Mouse (Mus musculus): ENCODE results near the gene Fga. TPM values are rescaled to one million over a fixed set of nuclear protein-coding genes. Genes with fewer than 3 reads are reported as not detected.

Gene Fga
- polyA plus RNA-seq, 1 experiment = not detected

GRCm38 (mm10) chr3:83021176-83021575 lies 4.7 kb upstream of the Fga start:
- TF ChIP-seq CTCF (IDR thresholded peaks at IDR 0.05; ENCODE audit: low read depth, low read length) = no peak
- no peak overlapping the region for H3K27ac ChIP-seq (ENCODE audit: insufficient read depth, low read depth, low read length)
- no peaks in the 10 kb centered on the region for H3K4me1 ChIP-seq (ENCODE audit: control insufficient read depth, insufficient read depth, low read length)
- no peak overlapping the region for H3K4me3 ChIP-seq (ENCODE audit: insufficient read depth, low read length)

- no peak overlapping the region for H3K4me3 ChIP-seq (ENCODE audit: insufficient read depth, low read length)
- no peak overlapping the region for H3K27ac ChIP-seq (ENCODE audit: insufficient read depth, low read depth, low read length)
- no peaks in the 10 kb centered on the region for H3K4me1 ChIP-seq (ENCODE audit: control insufficient read depth, insufficient read depth, low read length)
- TF ChIP-seq CTCF (IDR thresholded peaks at IDR 0.05; ENCODE audit: low read depth, low read length) (no peak), POLR2A (IDR thresholded peaks at IDR 0.05; ENCODE audit: borderline replicate concordance, low read depth, low read length) (no peak)
Measured at GRCm38 (mm10) chr3:83025036-83025435, 840 bp upstream of the Fga start.

GRCm38 (mm10) chr3:83027546-83028251 lies 1.8 kb downstream of the Fga start:
- Histone ChIP-seq H3K4me3 (ENCODE audit: insufficient read depth, low read length) (no peak overlapping the region), H3K27ac (ENCODE audit: insufficient read depth, low read depth, low read length) (no peak overlapping the region), H3K4me1 (ENCODE audit: control insufficient read depth, insufficient read depth, low read length) (no peaks in the 10 kb centered on the region)
- no peak for TF ChIP-seq CTCF (IDR thresholded peaks at IDR 0.05; ENCODE audit: low read depth, low read length)
- TF ChIP-seq POLR2A (IDR thresholded peaks at IDR 0.05; ENCODE audit: borderline replicate concordance, low read depth, low read length) = no peak

- H3K27ac ChIP-seq (ENCODE audit: insufficient read depth, low read depth, low read length) = no peak overlapping the region
- no peak for TF ChIP-seq CTCF (IDR thresholded peaks at IDR 0.05; ENCODE audit: low read depth, low read length)
- no peak for TF ChIP-seq POLR2A (IDR thresholded peaks at IDR 0.05; ENCODE audit: borderline replicate concordance, low read depth, low read length)
- H3K4me1 ChIP-seq (ENCODE audit: control insufficient read depth, insufficient read depth, low read length) = no peaks in the 10 kb centered on the region
- H3K4me3 ChIP-seq (ENCODE audit: insufficient read depth, low read length) = no peak overlapping the region
Measured at GRCm38 (mm10) chr3:83030331-83030730, 4.5 kb downstream of the Fga start.

- H3K27ac ChIP-seq (ENCODE audit: insufficient read depth, low read depth, low read length) = no peak overlapping the region
- H3K4me1 ChIP-seq (ENCODE audit: control insufficient read depth, insufficient read depth, low read length) = no peaks in the 10 kb centered on the region
- H3K4me3 ChIP-seq (ENCODE audit: insufficient read depth, low read length) = no peak overlapping the region
- TF ChIP-seq CTCF (IDR thresholded peaks at IDR 0.05; ENCODE audit: low read depth, low read length) = no peak
- TF ChIP-seq POLR2A (IDR thresholded peaks at IDR 0.05; ENCODE audit: borderline replicate concordance, low read depth, low read length) = no peak
Measured at GRCm38 (mm10) chr3:83032746-83033308, 7.0 kb downstream of the Fga start.

GRCm38 (mm10) chr3:83033801-83034200 lies 7.9 kb downstream of the Fga start:
- no peak for TF ChIP-seq CTCF (IDR thresholded peaks at IDR 0.05; ENCODE audit: low read depth, low read length)
- no peak for TF ChIP-seq POLR2A (IDR thresholded peaks at IDR 0.05; ENCODE audit: borderline replicate concordance, low read depth, low read length)
- H3K27ac ChIP-seq (ENCODE audit: insufficient read depth, low read depth, low read length) = no peak overlapping the region

GRCm38 (mm10) chr3:83038865-83039264 lies 13.0 kb downstream of the Fga start:
- TF ChIP-seq POLR2A (IDR thresholded peaks at IDR 0.05; ENCODE audit: borderline replicate concordance, low read depth, low read length) (no peak), CTCF (IDR thresholded peaks at IDR 0.05; ENCODE audit: low read depth, low read length) (no peak)
- Histone ChIP-seq H3K27ac (ENCODE audit: insufficient read depth, low read depth, low read length) (no peak overlapping the region), H3K4me1 (ENCODE audit: control insufficient read depth, insufficient read depth, low read length) (no peaks in the 10 kb centered on the region), H3K4me3 (ENCODE audit: insufficient read depth, low read length) (no peak overlapping the region)

More at GRCm38 (mm10) chr3:83033801-83034200, 7.9 kb downstream of the Fga start:
- H3K4me1 ChIP-seq (ENCODE audit: control insufficient read depth, insufficient read depth, low read length) = no peaks in the 10 kb centered on the region
- H3K4me3 ChIP-seq (ENCODE audit: insufficient read depth, low read length) = no peak overlapping the region

GRCm38 (mm10) chr3:83039666-83040065 lies 13.8 kb downstream of the Fga start:
- TF ChIP-seq CTCF (IDR thresholded peaks at IDR 0.05; ENCODE audit: low read depth, low read length) (no peak), POLR2A (IDR thresholded peaks at IDR 0.05; ENCODE audit: borderline replicate concordance, low read depth, low read length) (no peak)
- no peak overlapping the region for H3K4me3 ChIP-seq (ENCODE audit: insufficient read depth, low read length)
- H3K27ac ChIP-seq (ENCODE audit: insufficient read depth, low read depth, low read length) = no peak overlapping the region
- H3K4me1 ChIP-seq (ENCODE audit: control insufficient read depth, insufficient read depth, low read length) = no peaks in the 10 kb centered on the region

GRCm38 (mm10) chr3:83042451-83042850 lies 16.6 kb downstream of the Fga start:
- Histone ChIP-seq H3K27ac (ENCODE audit: insufficient read depth, low read depth, low read length) (no peak overlapping the region), H3K4me1 (ENCODE audit: control insufficient read depth, insufficient read depth, low read length) (no peaks in the 10 kb centered on the region), H3K4me3 (ENCODE audit: insufficient read depth, low read length) (no peak overlapping the region)
- no peak for TF ChIP-seq POLR2A (IDR thresholded peaks at IDR 0.05; ENCODE audit: borderline replicate concordance, low read depth, low read length)
- no peak for TF ChIP-seq CTCF (IDR thresholded peaks at IDR 0.05; ENCODE audit: low read depth, low read length)

GRCm38 (mm10) chr3:83046649-83047048 lies 20.8 kb downstream of the Fga start:
- TF ChIP-seq POLR2A (IDR thresholded peaks at IDR 0.05; ENCODE audit: borderline replicate concordance, low read depth, low read length) = no peak
- no peak for TF ChIP-seq CTCF (IDR thresholded peaks at IDR 0.05; ENCODE audit: low read depth, low read length)
- Histone ChIP-seq H3K27ac (ENCODE audit: insufficient read depth, low read depth, low read length) (no peak overlapping the region), H3K4me3 (ENCODE audit: insufficient read depth, low read length) (no peak overlapping the region), H3K4me1 (ENCODE audit: control insufficient read depth, insufficient read depth, low read length) (no peaks in the 10 kb centered on the region)

Data from bone marrow macrophage, adult 2 months (primary cell).